Mouse (Mus musculus) MEL (cell line): ENCODE measurements around the gene Lhfpl5. TPM values are rescaled to one million over a fixed set of nuclear protein-coding genes. Genes with fewer than 3 reads are reported as not detected.

Experiments used
- DNase-seq: peaks from one replicate; pipeline ENCODE4 v3.0.0; 2011; ENCODE audit warnings: low read depth, low spot score
- H3K27ac ChIP-seq: 2 replicates; pipeline ENCODE4 v1.5.1; 2012; ENCODE audit warnings: low read depth, mild to moderate bottlenecking, control low read depth, low read length, moderate library complexity; ENCODE audit not compliant: control insufficient read depth
- H3K27me3 ChIP-seq, 2 experiments: fragments of 150-350 bp in 1 of 2; sonication (generic) in 1 of 2; 2 replicates each; pipeline ENCODE4 v1.6.1; 2012; ENCODE audit warnings: low read length in 2 of 2, mild to moderate bottlenecking in 2 of 2, improper control_type of control experiment in 1 of 2, moderate library complexity in 1 of 2; ENCODE audit not compliant: insufficient read depth in 2 of 2, control insufficient read depth in 1 of 2
- H3K36me3 ChIP-seq, 2 experiments: 2 replicates each; pipeline ENCODE4 v1.6.1; 2012 to 2014; ENCODE audit warnings: low read length in 2 of 2, improper control_type of control experiment in 1 of 2, inconsistent platforms in 1 of 2, mild to moderate bottlenecking in 1 of 2; ENCODE audit not compliant: insufficient read depth in 2 of 2, control insufficient read depth in 1 of 2
- H3K4me1 ChIP-seq, 2 experiments: fragments of 150-350 bp in 1 of 2; sonication (generic) in 1 of 2; 2 replicates each; pipeline ENCODE4 v1.6.1; 2012; ENCODE audit warnings: low read length in 2 of 2, improper control_type of control experiment in 1 of 2, mild to moderate bottlenecking in 1 of 2; ENCODE audit not compliant: insufficient read depth in 2 of 2, control insufficient read depth in 1 of 2
- H3K4me3 ChIP-seq, 2 experiments: fragments of 150-350 bp in 1 of 2; sonication (generic) in 1 of 2; 2 replicates each; pipeline ENCODE4 v1.5.1; 2012; ENCODE audit warnings: low read depth in 2 of 2, low read length in 2 of 2, mild to moderate bottlenecking in 2 of 2, moderate library complexity in 2 of 2, control low read depth in 1 of 2, improper control_type of control experiment in 1 of 2; ENCODE audit not compliant: control insufficient read depth in 1 of 2, insufficient read depth in 1 of 2
- H3K79me2 ChIP-seq: 2 replicates; pipeline ENCODE4 v1.6.1; 2012; ENCODE audit warnings: mild to moderate bottlenecking, low read length, moderate library complexity; ENCODE audit not compliant: control insufficient read depth, poor library complexity, insufficient read depth
- H3K9ac ChIP-seq: 2 replicates; pipeline ENCODE4 v1.6.1; 2012; ENCODE audit warnings: low read depth, mild to moderate bottlenecking, control low read depth, low read length, moderate library complexity; ENCODE audit not compliant: control insufficient read depth, poor library complexity, severe bottlenecking
- H3K9me3 ChIP-seq: fragments of 150-350 bp; sonication (generic); replicated peaks from 2 replicates; pipeline ENCODE4 v1.6.1; 2012; ENCODE audit warnings: mild to moderate bottlenecking, low read length, improper control_type of control experiment, moderate library complexity; ENCODE audit not compliant: insufficient read depth
- BHLHE40 ChIP-seq: IDR thresholded peaks from 2 replicates; pipeline ENCODE4 v1.6.1; 2012; ENCODE audit warnings: low read depth, mild to moderate bottlenecking, inconsistent platforms, low read length, improper control_type of control experiment, borderline replicate concordance
- CHD1 ChIP-seq: IDR thresholded peaks from 2 replicates; pipeline ENCODE4 v1.6.1; 2012; ENCODE audit warnings: low read depth, mild to moderate bottlenecking, inconsistent platforms, low read length, improper control_type of control experiment
- CTCF ChIP-seq, 3 experiments: IDR thresholded peaks in 2 of 3; conservative IDR thresholded peaks in 1 of 3; 2 replicates each; pipeline ENCODE4 v1.5.1; 2011 to 2012; ENCODE audit warnings: low read length in 3 of 3, low read depth in 2 of 3, mild to moderate bottlenecking in 2 of 3, improper control_type of control experiment in 1 of 3, inconsistent platforms in 1 of 3, mixed read lengths in 1 of 3, moderate library complexity in 1 of 3; ENCODE audit not compliant: control insufficient read depth in 1 of 3, insufficient read depth in 1 of 3, poor library complexity in 1 of 3, severe bottlenecking in 1 of 3
- ELF1 ChIP-seq: IDR thresholded peaks from 2 replicates; pipeline ENCODE4 v1.6.1; 2014; ENCODE audit warnings: low read depth, mild to moderate bottlenecking, inconsistent platforms, low read length, improper control_type of control experiment, moderate library complexity
- EP300 ChIP-seq, 2 experiments: IDR thresholded peaks; 2 replicates each; pipeline ENCODE4 v1.6.1; 2011; ENCODE audit warnings: improper control_type of control experiment in 2 of 2, low read length in 2 of 2, low read depth in 1 of 2, mild to moderate bottlenecking in 1 of 2
- GATA1 ChIP-seq: IDR thresholded peaks from 2 replicates; pipeline ENCODE4 v1.6.1; 2011; ENCODE audit warnings: low read depth, low read length, improper control_type of control experiment
- HCFC1 ChIP-seq: IDR thresholded peaks from 2 replicates; pipeline ENCODE4 v1.6.1; 2012; ENCODE audit warnings: low read depth, mild to moderate bottlenecking, inconsistent platforms, low read length, improper control_type of control experiment, moderate library complexity
- JUND ChIP-seq: IDR thresholded peaks from 2 replicates; pipeline ENCODE4 v1.6.1; 2011; ENCODE audit warnings: low read depth, mild to moderate bottlenecking, improper control_type of control experiment, low read length
- MAFK ChIP-seq: IDR thresholded peaks from 2 replicates; pipeline ENCODE4 v1.6.1; 2011; ENCODE audit warnings: low read depth, mild to moderate bottlenecking, low read length, improper control_type of control experiment, borderline replicate concordance
- MAX ChIP-seq: IDR thresholded peaks from 2 replicates; pipeline ENCODE4 v1.6.1; 2011; ENCODE audit warnings: low read length, improper control_type of control experiment
- MAZ ChIP-seq: IDR thresholded peaks from 2 replicates; pipeline ENCODE4 v1.6.1; 2012; ENCODE audit warnings: low read depth, mild to moderate bottlenecking, inconsistent platforms, low read length, improper control_type of control experiment
- MEF2A ChIP-seq: IDR thresholded peaks from 2 replicates; pipeline ENCODE4 v1.6.1; 2014; ENCODE audit warnings: low read depth, mild to moderate bottlenecking, inconsistent platforms, low read length, improper control_type of control experiment; ENCODE audit not compliant: poor library complexity, insufficient replicate concordance, severe bottlenecking; ENCODE audit errors: extremely low read depth
- MXI1 ChIP-seq: IDR thresholded peaks from 2 replicates; pipeline ENCODE4 v1.6.1; 2011; ENCODE audit warnings: mild to moderate bottlenecking, low read depth, low read length, improper control_type of control experiment
- NELFE ChIP-seq: IDR thresholded peaks from 2 replicates; pipeline ENCODE4 v1.6.1; 2011; ENCODE audit warnings: low read depth, low read length, improper control_type of control experiment
- POLR2A ChIP-seq, 2 experiments: IDR thresholded peaks; 2 replicates each; pipeline ENCODE4 v1.6.1; 2011 to 2012; ENCODE audit warnings: low read length in 2 of 2, mild to moderate bottlenecking in 2 of 2, control low read depth in 1 of 2, improper control_type of control experiment in 1 of 2, low read depth in 1 of 2, moderate library complexity in 1 of 2; ENCODE audit not compliant: control insufficient read depth in 1 of 2, insufficient read depth in 1 of 2, poor library complexity in 1 of 2
- POLR2AphosphoS2 ChIP-seq: IDR thresholded peaks from 2 replicates; pipeline ENCODE4 v1.6.1; 2011; ENCODE audit warnings: low read length, improper control_type of control experiment
- POLR2AphosphoS5 ChIP-seq: IDR thresholded peaks from 2 replicates; pipeline ENCODE4 v1.6.1; 2012; ENCODE audit warnings: low read depth, borderline replicate concordance, mild to moderate bottlenecking, inconsistent platforms, low read length, moderate library complexity, mixed read lengths
- RAD21 ChIP-seq: IDR thresholded peaks from 2 replicates; pipeline ENCODE4 v1.6.1; 2011; ENCODE audit warnings: mild to moderate bottlenecking, low read depth, low read length, improper control_type of control experiment
- TAL1 ChIP-seq: IDR thresholded peaks from 2 replicates; pipeline ENCODE4 v1.6.1; 2012; ENCODE audit warnings: mild to moderate bottlenecking, inconsistent platforms, low read length, moderate library complexity, mixed read lengths
- UBTF ChIP-seq: IDR thresholded peaks from 2 replicates; pipeline ENCODE4 v1.6.1; 2012; ENCODE audit warnings: low read depth, mild to moderate bottlenecking, inconsistent platforms, low read length, improper control_type of control experiment, moderate library complexity, borderline replicate concordance; ENCODE audit not compliant: insufficient read depth
- ZNF384 ChIP-seq: IDR thresholded peaks from 2 replicates; pipeline ENCODE4 v1.6.1; 2012; ENCODE audit warnings: low read depth, mild to moderate bottlenecking, inconsistent platforms, low read length, improper control_type of control experiment
- polyA plus RNA-seq, 2 experiments: library from polyadenylated mRNA; stranded (reverse) in 1 of 2; unstranded in 1 of 2; fragments of >175 nt in 1 of 2; fragments of >200 nt in 1 of 2; gene quantifications; 2 replicates each; pipeline versions ENCODE4 v1.2.1 to v1.2.4; 2012; ENCODE audit warnings: low replicate concordance in 2 of 2, low read depth in 1 of 2; ENCODE audit not compliant: insufficient read length in 2 of 2, insufficient read depth in 1 of 2, missing spikeins in 1 of 2
- total RNA-seq: library from RNA; depleted of rRNA; stranded (reverse); fragments of 300-350 nt; gene quantifications from 2 replicates; pipeline ENCODE4 v1.2.3, GENCODE M21; 2012

Gene Lhfpl5
- total and polyA plus RNA-seq, 3 experiments = 0.19 TPM; not detected in 2

GRCm38 (mm10) chr17:28561613-28562012, 13.8 kb upstream of the Lhfpl5 start:
- H3K9me3 ChIP-seq = no peaks in the 10 kb centered on the region
- H3K9ac ChIP-seq = no peak overlapping the region
- H3K4me3 ChIP-seq = no peak overlapping the region
- no peaks in the 10 kb centered on the region for H3K36me3 ChIP-seq
- TF ChIP-seq UBTF = no peak
- no peak for TF ChIP-seq NELFE
- no peak for TF ChIP-seq POLR2AphosphoS2
- no peak for TF ChIP-seq MAFK
- TF ChIP-seq, all 39 proteins: peak for 0
- peaks cover 0 to 4% of the 10 kb centered on the region in 2 experiments for H3K27me3 ChIP-seq
- no peaks in the 10 kb centered on the region for H3K79me2 ChIP-seq
- no peak overlapping the region for H3K27ac ChIP-seq
- peaks cover 0 to 4% of the 10 kb centered on the region in 2 experiments; a peak in 2 of 4 replicates for H3K4me1 ChIP-seq
- no peak for DNase-seq

- Histone ChIP-seq H3K27ac (no peak overlapping the region), H3K9ac (no peak overlapping the region), H3K4me1 (no peaks in the 10 kb centered on the region), H3K9me3 (no peaks in the 10 kb centered on the region), H3K4me3 (no peak overlapping the region), H3K36me3 (no peaks in the 10 kb centered on the region), H3K79me2 (no peaks in the 10 kb centered on the region)
- no peak for DNase-seq
- TF ChIP-seq CTCF (IDR thresholded peaks at IDR 0.05 in 2 of 3, conservative IDR thresholded peaks at IDR 0.05 in 1 of 3; ENCODE audit: control insufficient read depth in 1 of 3, insufficient read depth in 1 of 3, low read depth in 2 of 3, low read length in 3 of 3, poor library complexity in 1 of 3, severe bottlenecking in 1 of 3) (no peak), TAL1 (no peak), EP300 (IDR thresholded peaks at IDR 0.05; ENCODE audit: low read depth in 1 of 2, low read length in 2 of 2) (no peak), MXI1 (no peak), POLR2AphosphoS5 (no peak), UBTF (no peak), CHD1 (no peak), MEF2A (no peak), MAX (no peak), ZNF384 (no peak), RAD21 (no peak)
- TF ChIP-seq, all 39 proteins: peak for 0
- peaks cover 2 to 4% of the 10 kb centered on the region in 2 experiments for H3K27me3 ChIP-seq
These were observed 10.3 kb upstream of the Lhfpl5 start for GRCm38 (mm10) chr17:28565181-28565580.

- no peak for TF ChIP-seq BHLHE40
- no peak for TF ChIP-seq MAZ
- TF ChIP-seq JUND = no peak
- TF ChIP-seq ELF1 = no peak
- no peak for TF ChIP-seq POLR2A (IDR thresholded peaks at IDR 0.05; ENCODE audit: control insufficient read depth in 1 of 2, insufficient read depth in 1 of 2, low read depth in 1 of 2, low read length in 2 of 2, poor library complexity in 1 of 2)
- TF ChIP-seq HCFC1 = no peak
- no peak for TF ChIP-seq NELFE
- TF ChIP-seq GATA1 = no peak
- no peak overlapping the region for H3K27ac ChIP-seq
These were observed 7.9 kb upstream of the Lhfpl5 start for GRCm38 (mm10) chr17:28567541-28567940.

More at GRCm38 (mm10) chr17:28567541-28567940, 7.9 kb upstream of the Lhfpl5 start:
- Histone ChIP-seq H3K4me1 (no peaks in the 10 kb centered on the region), H3K36me3 (no peaks in the 10 kb centered on the region), H3K79me2 (no peaks in the 10 kb centered on the region), H3K9me3 (no peaks in the 10 kb centered on the region), H3K27me3 (peaks cover 2 to 4% of the 10 kb centered on the region in 2 experiments; a peak in 2 of 4 replicates), H3K9ac (no peak overlapping the region), H3K4me3 (no peak overlapping the region)
- no peak for DNase-seq
